Mouse (Mus musculus) lung, embryonic 16.5 days (tissue): ENCODE data around the gene Psma5. TPM values are rescaled to one million over a fixed set of nuclear protein-coding genes. Genes with fewer than 3 reads are reported as not detected.

ENCODE experiments used
- ATAC-seq: fragments of 200-750 bp; cut with Nextera tagmentation; 2 replicates; pipeline ENCODE4 v1.8.0; 2017; ENCODE audit warnings: low read depth, mild to moderate bottlenecking, moderate library complexity
- H3K27ac ChIP-seq: fragments of 300-500 bp; sonication (generic); 2 replicates; pipeline ENCODE4 v1.5.1; 2014; ENCODE audit warnings: mild to moderate bottlenecking, control low read depth, low read length
- H3K27me3 ChIP-seq: fragments of 300-500 bp; sonication (generic); 2 replicates; pipeline ENCODE4 v1.6.1; 2014; ENCODE audit warnings: low read depth, low read length, mixed read lengths; ENCODE audit not compliant: control insufficient read depth, insufficient read depth
- H3K36me3 ChIP-seq: fragments of 300-500 bp; sonication (generic); 2 replicates; pipeline ENCODE4 v1.6.1; 2014; ENCODE audit warnings: low read length; ENCODE audit not compliant: control insufficient read depth, insufficient read depth
- H3K4me1 ChIP-seq: fragments of 300-500 bp; sonication (generic); replicated peaks from 2 replicates; pipeline ENCODE4 v1.6.1; 2014; ENCODE audit warnings: low read length, mixed read lengths; ENCODE audit not compliant: control insufficient read depth, insufficient read depth
- H3K4me2 ChIP-seq: fragments of 300-500 bp; sonication (generic); 2 replicates; pipeline ENCODE4 v1.6.1; 2014; ENCODE audit warnings: low read depth, low read length, control low read depth
- H3K4me3 ChIP-seq: fragments of 300-500 bp; sonication (generic); 2 replicates; pipeline ENCODE4 v1.5.1; 2014; ENCODE audit warnings: mild to moderate bottlenecking, low read length, control low read depth
- H3K9ac ChIP-seq: fragments of 300-500 bp; sonication (generic); 2 replicates; pipeline ENCODE4 v1.6.1; 2014; ENCODE audit warnings: low read length, control low read depth
- H3K9me3 ChIP-seq: fragments of 300-500 bp; sonication (generic); 2 replicates; pipeline ENCODE4 v1.6.1; 2016; ENCODE audit warnings: low read length; ENCODE audit not compliant: control insufficient read depth
- WGBS: fragments of 180-500 bp; shearing (Covaris S2); extraction: QIAGEN DNeasy Blood & Tissue Kit; methylation state at CpG from one replicate; pipeline ENCODE4 v1.1.7; 2014; 5-methylcytosine and 5-hydroxymethylcytosine counted together
- polyA plus RNA-seq: library from polyadenylated mRNA; unstranded; fragments of >200 nt; fragmentation: Nextera tagmentation; extraction: Ambion mirVana; gene quantifications from 2 replicates; pipeline ENCODE4 v1.2.1, GENCODE M21; 2015

Gene Psma5
- polyA plus RNA-seq, 1 experiment from 2014 or later: 254 TPM

DNA sequence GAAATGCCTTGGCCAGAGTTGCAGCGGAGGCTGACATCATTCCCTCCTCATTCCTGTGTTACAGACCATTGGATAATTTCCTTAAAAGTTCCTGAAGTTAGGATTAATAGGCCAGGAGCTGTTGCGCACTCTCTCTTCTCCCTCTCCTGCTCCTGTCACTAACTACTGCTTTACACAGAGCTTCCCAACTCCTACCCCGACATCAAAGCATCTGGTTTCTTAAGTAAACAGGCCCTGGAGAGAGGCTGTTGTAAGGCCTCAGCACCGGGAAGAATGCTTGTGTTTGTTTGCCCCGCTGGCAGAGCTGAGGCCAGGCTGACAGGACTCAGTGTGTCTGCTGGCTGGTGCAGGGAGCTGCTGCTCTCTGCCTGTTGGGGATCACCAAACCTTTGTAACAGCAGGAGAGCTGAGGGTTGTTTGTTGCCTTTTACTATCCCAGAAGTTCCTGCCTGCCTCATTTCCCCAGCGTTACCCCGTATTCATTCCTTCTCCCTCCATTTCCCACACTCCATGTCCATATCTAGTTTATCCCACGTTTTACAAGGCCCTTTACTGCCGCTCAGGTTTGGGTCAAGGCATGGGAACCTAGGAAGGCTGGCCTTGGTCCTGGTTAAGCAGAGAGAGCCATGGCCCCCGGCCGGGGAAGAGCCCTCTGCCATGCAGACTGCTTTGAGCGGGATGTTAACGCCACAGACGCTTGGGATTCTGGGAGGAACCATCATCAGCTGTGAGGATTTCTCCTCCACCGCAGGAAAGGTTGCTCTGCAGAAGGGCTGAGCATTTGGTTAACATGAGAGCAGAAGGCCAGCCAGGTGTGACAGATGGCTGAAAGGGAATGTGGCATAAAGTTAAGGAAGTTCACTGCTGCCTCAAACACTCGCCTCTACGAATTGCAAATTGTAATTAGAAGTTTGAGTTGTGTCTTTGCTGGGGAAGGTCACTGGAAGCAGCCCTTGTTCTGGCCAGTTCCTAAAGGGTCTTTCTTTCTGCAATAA, 31.4 kb downstream of the Psma5 start:
- no peaks in the 10 kb centered on the region for H3K36me3 ChIP-seq
- no peaks in the 10 kb centered on the region for H3K27me3 ChIP-seq
- H3K27ac ChIP-seq: peak overlapping the region; percentile 68
- no peaks in the 10 kb centered on the region for H3K9me3 ChIP-seq
- H3K4me2 ChIP-seq: peak overlapping the region; percentile 26
- H3K4me1 ChIP-seq: peaks cover 69% of the 10 kb centered on the region
- ATAC-seq: peak; percentile 8
- H3K9ac ChIP-seq: peak overlapping the region; percentile 8
- 34% methylated on average over 17 of the region's 17 CpGs for WGBS
- no peak overlapping the region for H3K4me3 ChIP-seq

- Histone ChIP-seq H3K27me3 (no peaks in the 10 kb centered on the region), H3K27ac (peak overlapping the region; percentile 63), H3K9ac (no peak overlapping the region), H3K36me3 (no peaks in the 10 kb centered on the region), H3K4me3 (no peak overlapping the region), H3K4me1 (peaks cover 74% of the 10 kb centered on the region), H3K9me3 (no peaks in the 10 kb centered on the region), H3K4me2 (peak overlapping the region; percentile 9; the same call in 1 of the 2 replicates)
- ATAC-seq: peak; percentile 53; the same call in 1 of the 2 replicates
- WGBS: 49% methylated on average over 13 of the region's 13 CpGs
Observed at GRCm38 (mm10) chr3:108289311-108290130, 32.8 kb downstream of the Psma5 start.

GRCm38 (mm10) chr3:108291036-108291799, 34.5 kb downstream of the Psma5 start:
- peak overlapping the region; percentile 60 for H3K27ac ChIP-seq
- WGBS: 54% methylated on average over 17 of the region's 17 CpGs
- no peaks in the 10 kb centered on the region for H3K9me3 ChIP-seq
- no peaks in the 10 kb centered on the region for H3K27me3 ChIP-seq
- H3K9ac ChIP-seq: no peak overlapping the region
- peaks cover 77% of the 10 kb centered on the region for H3K4me1 ChIP-seq
- H3K4me2 ChIP-seq: peak overlapping the region; percentile 12; the same call in 1 of the 2 replicates
- no peak overlapping the region for H3K4me3 ChIP-seq
- H3K36me3 ChIP-seq: no peaks in the 10 kb centered on the region
- ATAC-seq: no peak

- no peaks in the 10 kb centered on the region for H3K36me3 ChIP-seq
- WGBS: 10% methylated on average over 2 of the region's 2 CpGs
- no peaks in the 10 kb centered on the region for H3K27me3 ChIP-seq
- H3K4me3 ChIP-seq: no peak overlapping the region
- H3K4me2 ChIP-seq: 0 out of 2 replicates have a peak overlapping the region, but pooled peaks have one; percentile 14
- no peaks in the 10 kb centered on the region for H3K9me3 ChIP-seq
- peak overlapping the region; percentile 78 for H3K27ac ChIP-seq
- peaks cover 65% of the 10 kb centered on the region for H3K4me1 ChIP-seq
- 0 out of 2 replicates have a peak overlapping the region, but pooled peaks have one; percentile 21 for H3K9ac ChIP-seq
- ATAC-seq: peak; percentile 64
Observed at GRCm38 (mm10) chr3:108294398-108294797, 37.7 kb downstream of the Psma5 start.

DNA sequence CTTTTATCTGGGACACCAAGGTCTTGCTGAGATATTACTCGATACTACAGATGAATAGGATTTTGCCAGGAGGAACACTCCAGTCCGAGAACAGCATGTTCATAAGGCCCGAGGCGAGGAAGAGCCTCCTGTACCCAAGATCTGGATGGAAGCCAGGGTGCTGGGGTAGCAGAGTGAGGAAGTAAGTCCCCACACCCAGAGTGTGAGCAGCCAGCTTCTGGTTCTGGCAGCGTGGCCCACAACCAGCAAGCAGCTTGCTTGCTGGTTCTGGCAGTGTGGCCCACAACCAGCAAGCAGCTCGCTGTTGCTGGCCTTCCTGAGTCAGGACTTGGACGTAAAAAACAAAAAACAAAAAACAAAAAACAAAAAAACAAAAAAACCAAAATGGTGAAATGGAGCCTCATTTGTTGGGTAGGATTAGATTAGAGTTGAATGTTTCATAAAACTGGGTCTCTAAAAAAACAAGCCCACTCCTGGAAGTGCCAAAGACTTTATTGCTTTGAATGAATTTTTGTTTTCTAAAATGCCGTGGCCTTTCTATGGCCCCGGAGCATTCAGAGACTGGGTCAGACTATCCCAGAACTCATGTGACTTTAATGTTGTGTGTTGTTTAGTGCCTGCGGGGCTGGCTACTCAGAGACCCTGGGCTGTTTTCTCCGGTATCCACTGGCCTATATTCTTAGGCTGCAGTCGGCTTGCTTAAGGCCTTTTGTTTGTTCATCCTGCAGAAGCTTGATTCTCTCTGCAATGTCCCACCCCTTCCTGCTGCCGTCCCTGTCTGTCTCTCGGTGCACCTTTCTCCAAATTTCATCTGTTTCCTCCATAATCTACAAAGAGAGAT, 38.9 kb downstream of the Psma5 start:
- Histone ChIP-seq H3K9me3 (no peaks in the 10 kb centered on the region), H3K4me2 (peak overlapping the region; percentile 9), H3K36me3 (no peaks in the 10 kb centered on the region), H3K27me3 (no peaks in the 10 kb centered on the region), H3K4me3 (no peak overlapping the region), H3K27ac (peak overlapping the region; percentile 78), H3K4me1 (peaks cover 53% of the 10 kb centered on the region), H3K9ac (peak overlapping the region; percentile 52)
- peak; percentile 29; the same call in 1 of the 2 replicates for ATAC-seq
- 32% methylated on average over 14 of the region's 14 CpGs for WGBS

DNA sequence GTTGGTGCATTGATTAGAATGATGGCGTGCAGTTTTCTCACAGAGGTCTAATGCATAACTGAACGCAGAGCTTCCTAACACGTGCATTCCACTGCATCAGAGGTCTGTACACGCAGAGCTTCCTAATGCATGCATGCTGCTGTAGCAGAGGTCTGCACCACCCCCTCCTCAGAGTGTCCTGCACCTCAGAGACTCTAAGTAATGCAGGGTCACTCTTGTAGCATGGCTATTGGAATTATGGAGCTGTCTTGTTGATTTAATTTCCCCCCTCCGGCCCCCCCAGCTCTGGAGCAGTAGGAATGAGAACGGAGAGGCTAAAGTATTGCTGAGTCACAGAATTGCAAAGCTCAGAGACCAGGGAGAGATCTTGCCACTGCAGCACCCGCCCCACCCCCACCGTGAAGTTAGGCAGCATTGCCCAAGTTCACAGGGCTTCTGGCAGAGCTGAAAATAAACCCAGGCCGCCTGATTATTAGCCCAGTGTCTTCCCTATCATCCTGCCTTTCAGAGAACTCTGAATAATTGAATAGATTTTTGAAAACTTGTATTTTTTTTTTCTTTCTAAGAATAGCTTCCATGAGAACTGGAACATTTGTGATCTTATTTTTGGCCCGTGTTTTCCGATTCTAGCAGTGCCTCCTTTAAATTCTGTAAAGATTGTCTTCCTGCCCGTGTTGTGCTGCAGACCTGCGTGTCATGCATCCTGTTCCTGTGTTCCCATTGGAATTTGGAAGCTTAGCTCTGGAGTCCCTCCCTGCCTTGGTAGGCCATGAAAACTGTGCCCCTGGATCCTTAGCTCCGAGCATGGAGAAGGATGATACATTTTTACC, 39.7 kb downstream of the Psma5 start:
- Histone ChIP-seq H3K9me3 (no peaks in the 10 kb centered on the region), H3K4me3 (no peak overlapping the region), H3K27ac (peak overlapping the region; percentile 78), H3K4me2 (peak overlapping the region; percentile 19), H3K9ac (peak overlapping the region; percentile 34; the same call in 1 of the 2 replicates), H3K27me3 (no peaks in the 10 kb centered on the region), H3K4me1 (peaks cover 45% of the 10 kb centered on the region), H3K36me3 (no peaks in the 10 kb centered on the region)
- WGBS: 11% methylated on average over 14 of the region's 14 CpGs
- ATAC-seq: peak; percentile 50; the same call in 1 of the 2 replicates

DNA sequence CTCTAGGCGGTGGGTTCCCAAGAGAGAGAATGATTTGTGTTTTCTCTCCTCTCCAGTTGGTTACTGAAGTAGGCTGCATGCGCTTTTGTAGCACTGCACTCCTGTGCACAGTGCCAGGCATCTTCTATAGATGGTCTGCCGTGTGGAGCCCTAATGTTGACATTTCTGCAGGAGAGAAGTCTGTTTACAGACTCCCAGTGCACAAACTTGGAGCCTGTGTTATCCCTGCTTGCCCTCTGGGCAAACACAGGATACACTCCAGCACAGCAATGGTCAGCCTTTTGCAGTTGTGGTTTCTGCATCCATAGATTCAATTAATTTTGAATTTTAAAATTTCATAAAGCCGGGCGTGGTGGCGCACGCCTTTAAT, 40.3 kb downstream of the Psma5 start:
- Histone ChIP-seq H3K27me3 (no peaks in the 10 kb centered on the region), H3K36me3 (no peaks in the 10 kb centered on the region), H3K9me3 (no peaks in the 10 kb centered on the region), H3K4me1 (peaks cover 43% of the 10 kb centered on the region), H3K4me2 (peak overlapping the region; percentile 19; the same call in 1 of the 2 replicates), H3K9ac (no peak overlapping the region), H3K4me3 (no peak overlapping the region), H3K27ac (peak overlapping the region; percentile 60)
- no peak for ATAC-seq
- 59% methylated on average over 7 of the region's 7 CpGs for WGBS
